Mouse (Mus musculus) forebrain, embryonic 12.5 days (tissue): ENCODE data around the gene Slc4a4. TPM values are rescaled to one million over a fixed set of nuclear protein-coding genes. Genes with fewer than 3 reads are reported as not detected.

Source experiments
- ATAC-seq: fragments of 200-750 bp; cut with Nextera tagmentation; 2 replicates; pipeline ENCODE4 v1.8.0; 2017; ENCODE audit warnings: moderate TSS enrichment; ENCODE audit not compliant: low FRiP score
- H3K27ac ChIP-seq: fragments of 300-500 bp; sonication (generic); 2 replicates; pipeline ENCODE4 v1.5.1; 2016; ENCODE audit warnings: mild to moderate bottlenecking
- H3K27me3 ChIP-seq: fragments of 300-500 bp; sonication (generic); 2 replicates; pipeline ENCODE4 v1.6.1; 2016; ENCODE audit warnings: mild to moderate bottlenecking
- H3K36me3 ChIP-seq: fragments of 300-500 bp; sonication (generic); replicated peaks from 2 replicates; pipeline ENCODE4 v1.6.1; 2016; ENCODE audit warnings: mild to moderate bottlenecking
- H3K4me1 ChIP-seq: fragments of 300-500 bp; sonication (generic); 2 replicates; pipeline ENCODE4 v1.6.1; 2016
- H3K4me2 ChIP-seq: fragments of 300-500 bp; sonication (generic); 2 replicates; pipeline ENCODE4 v1.6.1; 2016; ENCODE audit warnings: mild to moderate bottlenecking, moderate library complexity
- H3K4me3 ChIP-seq: fragments of 300-500 bp; sonication (generic); replicated peaks from 2 replicates; pipeline ENCODE4 v1.5.1; 2016; ENCODE audit warnings: mild to moderate bottlenecking
- H3K9ac ChIP-seq: fragments of 300-500 bp; sonication (generic); 2 replicates; pipeline ENCODE4 v1.6.1; 2016; ENCODE audit warnings: mild to moderate bottlenecking
- H3K9me3 ChIP-seq: fragments of 300-500 bp; sonication (generic); 2 replicates; pipeline ENCODE4 v1.6.1; 2016
- WGBS: fragments of 180-500 bp; shearing (Covaris S2); methylation state at CpG from one replicate; pipeline ENCODE4 v1.1.7; 2016; 5-methylcytosine and 5-hydroxymethylcytosine counted together
- polyA plus RNA-seq: library from polyadenylated mRNA; unstranded; fragments of >200 nt; fragmentation: Nextera tagmentation; extraction: Ambion mirVana; gene quantifications from 2 replicates; pipeline ENCODE4 v1.2.1, GENCODE M21; 2016

The Slc4a4 gene
- polyA plus RNA-seq, 1 experiment from 2014 or later, result 2.3 TPM

DNA sequence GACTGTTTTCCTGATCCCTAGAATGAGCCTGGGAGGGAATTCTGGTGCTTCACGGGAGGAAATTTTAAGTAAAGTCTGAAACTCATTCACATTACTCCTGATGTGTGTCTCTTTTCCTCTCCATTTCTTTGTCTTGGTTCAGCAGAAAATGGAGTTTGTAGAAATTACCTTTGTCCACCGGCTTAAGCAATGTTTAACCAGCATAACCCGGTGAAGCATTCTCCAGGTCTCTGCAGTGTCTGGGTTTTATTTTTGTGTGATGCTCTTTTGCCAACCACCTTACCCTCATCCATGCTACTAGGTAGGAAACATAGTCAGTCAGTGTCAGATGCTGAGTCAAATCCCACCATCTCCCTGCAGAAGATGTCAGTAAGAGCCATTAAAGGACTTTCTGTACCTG lies 183.4 kb downstream of the Slc4a4 start:
- Histone ChIP-seq H3K4me2 (no peak overlapping the region), H3K27me3 (no peaks in the 10 kb centered on the region), H3K9me3 (no peaks in the 10 kb centered on the region), H3K4me1 (no peaks in the 10 kb centered on the region), H3K9ac (no peak overlapping the region), H3K4me3 (no peak overlapping the region), H3K36me3 (no peaks in the 10 kb centered on the region), H3K27ac (no peak overlapping the region)
- 93% methylated on average over 3 of the region's 3 CpGs for WGBS
- ATAC-seq, result no peak

DNA sequence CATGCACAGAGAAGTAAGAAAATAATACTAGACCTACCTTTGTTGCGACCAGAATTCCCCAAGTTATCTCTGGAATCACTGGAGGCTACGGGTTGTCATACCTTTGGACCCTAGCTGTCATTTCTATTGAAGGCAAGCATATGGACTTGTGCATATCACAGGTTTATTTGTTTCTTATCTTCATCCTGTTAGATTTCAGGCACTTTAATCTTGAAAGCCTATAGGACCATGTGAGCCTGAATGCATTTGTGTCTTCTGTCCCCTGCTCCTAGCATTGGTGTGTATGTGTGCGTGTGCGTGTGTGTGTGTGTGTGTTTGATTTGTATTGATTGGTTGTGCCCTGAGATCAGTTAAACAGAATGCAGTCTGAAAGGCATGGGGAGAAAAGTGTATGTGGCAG lies 185.3 kb downstream of the Slc4a4 start:
- ATAC-seq, result no peak
- H3K4me3 ChIP-seq, result no peak overlapping the region
- no peak overlapping the region for H3K9ac ChIP-seq
- no peaks in the 10 kb centered on the region for H3K9me3 ChIP-seq
- no peaks in the 10 kb centered on the region for H3K27me3 ChIP-seq
- no peak overlapping the region for H3K27ac ChIP-seq
- WGBS, result 92% methylated on average over 4 of the region's 4 CpGs
- H3K4me1 ChIP-seq, result no peaks in the 10 kb centered on the region
- no peaks in the 10 kb centered on the region for H3K36me3 ChIP-seq
- no peak overlapping the region for H3K4me2 ChIP-seq

DNA sequence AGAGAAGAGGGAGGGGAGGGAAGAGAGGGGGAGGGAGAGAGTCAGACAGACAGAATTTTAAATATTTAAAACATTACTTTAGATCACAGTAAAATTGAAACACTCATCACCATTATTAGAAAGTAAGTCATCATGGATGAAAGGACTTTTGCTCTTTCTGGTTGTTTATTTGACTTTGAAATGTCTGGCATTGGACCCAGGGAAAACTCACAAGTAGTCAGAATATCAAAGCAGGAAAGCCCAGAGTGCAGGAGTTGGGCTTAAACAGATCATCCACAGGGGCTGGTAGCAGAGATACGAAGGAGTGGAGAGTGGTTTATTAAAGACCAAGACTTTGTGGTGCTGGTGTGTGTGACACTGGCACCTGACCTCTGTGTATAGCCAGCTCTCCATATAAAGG lies 191.1 kb downstream of the Slc4a4 start:
- Histone ChIP-seq H3K4me3 (no peak overlapping the region), H3K9ac (no peak overlapping the region), H3K36me3 (no peaks in the 10 kb centered on the region), H3K27me3 (no peaks in the 10 kb centered on the region), H3K4me1 (no peaks in the 10 kb centered on the region), H3K4me2 (no peak overlapping the region), H3K27ac (no peak overlapping the region), H3K9me3 (no peaks in the 10 kb centered on the region)
- no peak for ATAC-seq
- 90% methylated on average over 1 of the region's 1 CpGs for WGBS

DNA sequence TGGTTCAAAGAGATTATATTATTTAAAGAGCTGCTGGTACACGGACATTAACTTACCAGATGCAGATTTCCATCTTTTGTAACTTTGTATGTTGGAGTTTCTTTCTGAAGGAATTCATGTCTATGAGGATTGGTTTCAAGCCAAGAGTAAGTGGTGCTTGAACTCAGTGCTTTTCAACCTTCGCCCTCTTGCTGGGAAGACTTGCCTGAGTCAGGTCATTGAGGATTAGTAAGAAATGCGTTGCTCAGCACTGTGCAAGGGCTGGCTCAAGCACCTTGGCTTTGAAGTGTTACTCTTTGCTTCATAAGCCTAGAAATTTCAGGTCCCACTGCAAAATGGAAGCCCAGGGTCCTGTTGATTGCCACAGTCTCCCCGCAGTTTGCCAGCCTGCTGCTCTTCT lies 196.9 kb downstream of the Slc4a4 start:
- H3K4me1 ChIP-seq, result no peaks in the 10 kb centered on the region
- no peak overlapping the region for H3K9ac ChIP-seq
- no peak overlapping the region for H3K4me2 ChIP-seq
- no peaks in the 10 kb centered on the region for H3K27me3 ChIP-seq
- no peaks in the 10 kb centered on the region for H3K9me3 ChIP-seq
- H3K36me3 ChIP-seq, result no peaks in the 10 kb centered on the region
- no peak for ATAC-seq
- H3K4me3 ChIP-seq, result no peak overlapping the region
- WGBS, result 84% methylated on average over 4 of the region's 4 CpGs
- no peak overlapping the region for H3K27ac ChIP-seq

DNA sequence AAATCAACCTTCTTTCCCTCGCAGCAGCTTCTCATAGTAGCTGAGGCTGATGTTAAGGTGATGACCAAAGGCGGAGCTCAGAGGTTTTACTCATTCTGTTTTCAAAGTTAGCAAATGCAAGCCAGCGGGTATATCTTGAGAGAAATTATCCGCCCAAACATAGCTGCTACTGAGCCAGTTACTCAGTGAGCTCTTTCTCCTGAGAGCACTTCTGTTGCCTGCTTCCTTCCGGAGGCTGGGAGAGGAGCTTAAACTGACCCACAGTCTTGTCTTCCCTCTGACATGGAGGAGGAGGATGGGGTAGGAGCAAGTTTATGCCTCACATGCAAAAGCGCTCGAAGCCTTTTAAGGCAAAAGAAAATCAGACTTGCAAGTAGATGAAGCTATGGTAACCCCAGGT lies 201.3 kb downstream of the Slc4a4 start:
- WGBS, result 91% methylated on average over 7 of the region's 7 CpGs
- Histone ChIP-seq H3K27ac (no peak overlapping the region), H3K4me3 (no peak overlapping the region), H3K4me1 (no peaks in the 10 kb centered on the region), H3K4me2 (no peak overlapping the region), H3K9me3 (no peaks in the 10 kb centered on the region), H3K27me3 (no peaks in the 10 kb centered on the region), H3K36me3 (no peaks in the 10 kb centered on the region), H3K9ac (no peak overlapping the region)
- no peak for ATAC-seq

DNA sequence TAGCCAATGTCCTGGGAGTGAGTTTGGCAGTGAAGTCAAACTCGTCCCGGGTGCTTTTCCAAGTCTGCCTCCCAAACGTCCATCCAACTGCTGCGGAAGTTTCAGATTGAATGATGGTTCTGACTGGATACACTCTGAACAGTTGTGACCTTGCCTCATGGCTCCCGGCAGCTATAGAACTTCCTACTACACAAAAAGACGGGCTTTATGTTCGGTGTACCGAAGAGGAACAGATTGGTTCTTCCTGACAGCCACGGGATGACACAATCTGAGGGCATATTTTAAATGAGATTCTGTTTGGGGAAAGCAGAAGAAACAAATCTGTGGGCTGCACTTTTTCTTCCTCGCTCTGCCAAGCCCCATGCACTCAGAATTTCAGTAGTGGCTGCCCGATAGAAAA lies 201.8 kb downstream of the Slc4a4 start:
- Histone ChIP-seq H3K9ac (no peak overlapping the region), H3K4me1 (no peaks in the 10 kb centered on the region), H3K4me2 (no peak overlapping the region), H3K27ac (no peak overlapping the region), H3K9me3 (no peaks in the 10 kb centered on the region), H3K4me3 (no peak overlapping the region), H3K27me3 (no peaks in the 10 kb centered on the region), H3K36me3 (no peaks in the 10 kb centered on the region)
- ATAC-seq, result no peak
- WGBS, result 78% methylated on average over 11 of the region's 11 CpGs

DNA sequence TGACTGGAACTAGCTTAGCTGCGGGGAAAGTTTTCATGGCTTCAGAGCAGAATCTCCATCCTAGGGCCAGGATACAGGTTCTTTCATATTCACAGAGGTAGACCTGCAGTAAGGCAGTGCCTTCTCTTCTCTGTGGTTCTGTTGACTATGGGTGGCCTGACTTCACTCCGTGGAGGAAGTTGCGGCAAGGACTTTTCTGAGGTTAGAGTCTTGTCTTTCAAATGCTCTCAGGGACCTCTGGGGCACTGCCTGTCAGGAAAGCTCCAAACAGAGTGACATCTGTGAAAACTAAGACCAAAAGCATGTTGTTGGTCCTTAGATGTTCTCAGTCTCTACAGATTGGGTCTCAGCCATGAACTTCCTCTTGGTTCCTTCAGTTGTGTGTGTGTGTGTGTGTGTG lies 203.5 kb downstream of the Slc4a4 start:
- Histone ChIP-seq H3K36me3 (no peaks in the 10 kb centered on the region), H3K27ac (no peak overlapping the region), H3K27me3 (no peaks in the 10 kb centered on the region), H3K9ac (no peak overlapping the region), H3K9me3 (no peaks in the 10 kb centered on the region), H3K4me2 (no peak overlapping the region), H3K4me3 (no peak overlapping the region), H3K4me1 (no peaks in the 10 kb centered on the region)
- WGBS, result 82% methylated on average over 3 of the region's 3 CpGs
- ATAC-seq, result no peak

DNA sequence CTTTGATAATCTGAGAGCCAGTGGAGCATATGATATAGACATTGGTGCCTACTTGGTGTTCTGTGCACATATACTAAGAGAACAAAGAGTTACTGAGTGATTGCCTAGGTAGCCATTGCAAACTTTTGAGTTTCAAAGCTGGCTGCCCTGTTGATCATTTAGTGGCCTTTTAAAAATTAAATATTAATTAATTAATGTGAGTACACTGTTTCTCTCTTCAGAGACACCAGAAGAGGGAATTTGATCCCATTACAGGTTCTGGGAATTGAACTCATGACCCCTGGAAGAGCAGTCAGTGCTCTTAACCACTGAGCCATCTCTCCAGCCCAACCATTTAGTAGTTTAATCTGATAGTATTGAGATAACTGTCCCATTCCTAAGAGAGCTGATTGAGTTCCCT lies 209.8 kb downstream of the Slc4a4 start:
- H3K36me3 ChIP-seq, result no peaks in the 10 kb centered on the region
- ATAC-seq, result no peak
- no peaks in the 10 kb centered on the region for H3K27me3 ChIP-seq
- H3K27ac ChIP-seq, result no peak overlapping the region
- no peak overlapping the region for H3K4me3 ChIP-seq
- no peak overlapping the region for H3K4me2 ChIP-seq
- H3K9me3 ChIP-seq, result no peaks in the 10 kb centered on the region
- no peak overlapping the region for H3K9ac ChIP-seq
- no peaks in the 10 kb centered on the region for H3K4me1 ChIP-seq

DNA sequence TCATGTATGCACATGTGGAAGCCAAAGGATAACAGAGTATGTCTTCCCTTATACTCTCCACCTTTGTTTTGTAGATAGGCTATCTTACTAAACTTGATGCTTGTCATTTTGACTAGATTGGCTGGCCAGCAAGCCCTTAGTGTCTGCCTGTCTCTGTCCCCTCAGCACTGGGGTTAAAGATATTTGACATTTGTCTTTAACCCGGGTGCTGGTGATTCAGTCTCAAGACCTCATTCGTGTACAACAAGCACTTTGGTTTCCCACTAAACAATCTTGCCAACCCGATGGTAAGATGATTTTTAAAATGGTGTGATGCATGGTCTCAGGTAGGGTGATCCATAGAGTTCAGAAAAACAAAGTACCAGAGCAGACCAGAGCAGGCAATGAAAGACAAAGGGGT lies 210.7 kb downstream of the Slc4a4 start:
- Histone ChIP-seq H3K9me3 (no peaks in the 10 kb centered on the region), H3K4me2 (no peak overlapping the region), H3K4me3 (no peak overlapping the region), H3K36me3 (no peaks in the 10 kb centered on the region), H3K4me1 (no peaks in the 10 kb centered on the region), H3K27ac (no peak overlapping the region), H3K27me3 (no peaks in the 10 kb centered on the region), H3K9ac (no peak overlapping the region)
- WGBS, result 93% methylated on average over 3 of the region's 3 CpGs
- ATAC-seq, result no peak

DNA sequence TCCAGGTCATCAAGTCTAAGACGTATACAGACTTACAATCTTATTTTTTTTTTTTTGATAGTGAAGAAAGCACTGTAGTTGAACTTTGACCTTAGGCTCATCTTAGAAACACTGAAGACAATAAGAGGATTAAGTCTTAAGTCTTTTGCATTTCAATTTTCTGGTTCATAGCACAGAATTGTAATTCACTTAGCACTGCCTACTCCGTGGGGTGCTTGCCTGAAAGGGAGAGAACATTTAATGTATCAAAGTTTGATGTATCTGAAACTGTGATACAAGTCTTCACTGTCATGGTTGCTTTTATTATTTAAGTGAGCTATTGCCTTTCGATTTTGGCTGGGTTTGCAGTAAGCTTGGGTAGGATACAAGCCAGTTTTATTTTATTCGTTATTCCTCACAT lies 211.5 kb downstream of the Slc4a4 start:
- no peak overlapping the region for H3K9ac ChIP-seq
- no peak for ATAC-seq
- no peaks in the 10 kb centered on the region for H3K9me3 ChIP-seq
- no peaks in the 10 kb centered on the region for H3K36me3 ChIP-seq
- no peaks in the 10 kb centered on the region for H3K27me3 ChIP-seq
- no peaks in the 10 kb centered on the region for H3K4me1 ChIP-seq
- 31% methylated on average over 4 of the region's 4 CpGs for WGBS
- H3K4me3 ChIP-seq, result no peak overlapping the region
- H3K4me2 ChIP-seq, result no peak overlapping the region
- no peak overlapping the region for H3K27ac ChIP-seq

DNA sequence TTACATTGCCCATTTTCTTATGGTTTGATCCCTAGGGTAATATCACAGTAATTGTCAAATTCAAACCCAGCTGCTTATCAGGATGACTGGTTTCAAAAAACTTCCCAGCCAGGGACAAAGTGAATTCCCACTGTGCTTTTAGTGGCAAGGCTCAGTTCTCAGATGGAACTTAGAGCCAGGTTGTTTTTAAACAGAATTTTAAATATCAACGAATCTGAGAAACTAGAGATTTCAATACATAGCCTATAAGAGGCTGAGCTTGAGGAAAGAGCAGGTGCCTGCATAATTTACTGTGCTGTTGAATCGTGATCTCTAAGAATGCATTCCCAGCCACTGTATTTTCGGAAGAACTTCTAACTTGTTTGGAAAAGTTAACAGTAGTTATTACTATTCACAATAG lies 213.3 kb downstream of the Slc4a4 start:
- Histone ChIP-seq H3K4me2 (no peak overlapping the region), H3K4me3 (no peak overlapping the region), H3K36me3 (no peaks in the 10 kb centered on the region), H3K9ac (no peak overlapping the region), H3K4me1 (no peaks in the 10 kb centered on the region), H3K27ac (no peak overlapping the region), H3K27me3 (no peaks in the 10 kb centered on the region), H3K9me3 (no peaks in the 10 kb centered on the region)
- no peak for ATAC-seq
- 74% methylated on average over 3 of the region's 3 CpGs for WGBS

DNA sequence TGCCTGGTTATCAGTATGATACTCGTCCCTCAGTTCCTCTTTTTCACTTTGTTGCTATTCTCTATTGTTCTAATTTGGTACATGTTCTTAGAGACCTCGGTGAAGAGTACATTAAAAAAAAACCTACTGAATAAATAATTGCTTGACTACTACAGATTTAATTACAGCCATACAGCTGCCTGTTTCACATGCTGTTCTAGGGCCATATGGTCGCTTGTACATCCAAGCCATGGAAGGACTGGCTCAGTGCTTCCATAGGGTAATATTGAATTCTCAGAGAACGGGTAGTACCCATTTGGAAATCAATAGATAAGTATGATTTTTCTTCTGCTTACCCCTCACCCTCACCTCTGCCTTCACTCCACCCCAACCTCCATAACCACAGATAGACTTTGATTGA lies 215.9 kb downstream of the Slc4a4 start:
- Histone ChIP-seq H3K27me3 (no peaks in the 10 kb centered on the region), H3K27ac (no peak overlapping the region), H3K36me3 (no peaks in the 10 kb centered on the region), H3K9ac (no peak overlapping the region), H3K4me2 (no peak overlapping the region), H3K4me1 (no peaks in the 10 kb centered on the region), H3K9me3 (no peaks in the 10 kb centered on the region), H3K4me3 (no peak overlapping the region)
- WGBS, result 73% methylated on average over 4 of the region's 4 CpGs
- ATAC-seq, result no peak

DNA sequence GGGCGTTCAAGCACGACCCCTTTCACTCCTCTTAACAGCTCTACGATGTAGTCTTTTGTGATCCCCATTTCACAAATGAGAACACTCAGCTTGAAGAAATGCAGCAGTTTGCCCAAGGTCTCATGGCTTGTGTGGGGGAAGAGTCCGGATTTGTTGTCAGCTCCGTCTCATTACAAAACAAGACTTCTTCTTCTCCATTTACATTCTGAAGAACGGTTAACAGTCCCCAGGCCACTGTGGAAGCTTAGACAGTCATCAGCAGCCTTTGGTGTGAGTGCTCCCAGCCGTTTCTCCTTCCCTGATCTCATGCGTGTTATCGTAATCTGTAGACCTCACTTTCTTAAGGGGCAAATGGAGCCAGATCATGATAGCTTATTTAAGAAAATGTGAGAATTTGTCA lies 218.7 kb downstream of the Slc4a4 start:
- Histone ChIP-seq H3K9ac (no peak overlapping the region), H3K36me3 (no peaks in the 10 kb centered on the region), H3K27me3 (no peaks in the 10 kb centered on the region), H3K9me3 (no peaks in the 10 kb centered on the region), H3K4me1 (no peaks in the 10 kb centered on the region), H3K4me2 (no peak overlapping the region), H3K4me3 (no peak overlapping the region), H3K27ac (no peak overlapping the region)
- ATAC-seq, result no peak
- 58% methylated on average over 9 of the region's 9 CpGs for WGBS

DNA sequence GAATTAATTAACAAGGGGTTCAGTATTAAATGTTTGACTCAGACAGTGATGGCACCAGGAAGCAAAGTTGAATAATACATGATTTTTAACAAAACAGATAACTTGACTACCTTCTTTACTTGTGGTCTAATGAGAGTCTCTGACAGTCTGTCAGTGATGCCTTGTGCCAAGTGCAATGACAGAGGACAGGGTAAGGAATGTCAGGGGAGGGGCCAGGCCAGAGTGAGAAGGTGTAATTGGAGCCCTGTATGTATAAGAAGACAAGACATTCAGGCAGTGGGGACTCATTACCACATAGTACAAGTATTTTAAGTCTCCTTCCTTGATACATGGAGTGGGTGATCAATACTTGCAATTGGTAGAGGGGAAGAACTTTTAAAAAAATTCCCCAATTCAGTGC lies 219.6 kb downstream of the Slc4a4 start:
- Histone ChIP-seq H3K4me1 (no peaks in the 10 kb centered on the region), H3K4me2 (no peak overlapping the region), H3K4me3 (no peak overlapping the region), H3K9me3 (no peaks in the 10 kb centered on the region), H3K36me3 (no peaks in the 10 kb centered on the region), H3K27me3 (no peaks in the 10 kb centered on the region), H3K9ac (no peak overlapping the region), H3K27ac (no peak overlapping the region)
- ATAC-seq, result no peak
